Mouse (Mus musculus): Measurements from ENCODE around the gene Dnajc30.

The Dnajc30 gene

DNA sequence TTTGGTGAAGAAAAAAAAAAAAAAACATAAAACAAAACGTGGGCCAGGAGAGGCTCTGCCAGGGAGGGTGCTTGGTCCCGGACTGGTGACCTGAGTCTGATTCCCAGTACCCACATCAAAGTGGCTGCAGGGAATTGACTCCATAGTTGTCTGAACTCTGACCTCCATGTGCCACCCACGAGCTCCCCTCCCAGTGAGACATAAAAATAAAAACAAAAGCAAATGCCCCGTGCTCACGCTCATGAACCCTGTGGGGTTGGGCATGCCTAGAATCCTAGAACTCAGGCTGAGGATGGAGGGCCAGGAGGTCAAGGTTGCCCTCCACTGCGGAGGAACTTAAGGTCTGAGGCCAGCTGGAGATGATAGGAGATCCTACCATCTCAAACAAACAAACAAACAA is 45.0 kb downstream of the Dnajc30 start:
- DNase-seq (ENCODE audit: low read depth, low spot score), result no peak

DNA sequence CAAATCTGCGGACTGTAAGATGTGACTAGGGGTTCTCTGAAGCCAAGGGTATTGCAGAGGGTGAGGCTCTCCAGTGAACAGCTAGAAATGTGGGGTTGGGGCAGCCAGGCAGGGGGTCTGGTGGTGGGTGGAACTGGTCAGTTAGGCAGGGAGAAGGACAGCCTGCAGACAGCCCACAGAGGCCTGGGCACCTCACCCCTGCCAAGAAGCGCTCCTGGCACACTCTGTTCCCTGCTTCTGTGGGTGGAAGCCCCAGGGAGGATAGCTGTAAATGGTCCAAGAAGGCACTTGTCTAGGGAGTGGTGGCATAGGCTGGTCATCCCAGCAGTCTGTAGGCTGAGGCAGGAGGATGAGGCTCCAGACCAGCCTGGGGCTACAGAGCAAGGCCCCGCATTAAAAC is 45.4 kb downstream of the Dnajc30 start:
- DNase-seq (ENCODE audit: low read depth, low spot score), result no peak

DNA sequence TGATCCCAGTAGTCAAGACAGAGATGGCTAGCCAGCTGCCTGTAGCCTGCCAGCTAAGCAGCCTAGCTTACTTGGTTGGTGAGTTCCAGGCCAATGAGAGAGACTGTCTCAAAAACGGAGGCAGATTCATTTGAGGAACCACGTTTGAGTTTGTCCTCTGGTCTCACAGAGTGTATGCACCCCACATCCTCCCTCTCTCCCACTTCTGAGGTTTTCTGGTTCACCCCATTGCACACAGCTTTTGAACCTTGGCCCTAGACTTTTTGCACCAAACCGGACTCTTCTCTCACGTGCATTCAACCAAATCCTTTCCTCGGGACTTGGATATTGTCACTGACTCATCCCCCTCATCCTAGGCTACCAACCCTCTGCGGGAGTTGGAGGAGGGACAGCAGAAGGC is 46.0 kb downstream of the Dnajc30 start:
- DNase-seq (ENCODE audit: low read depth, low spot score), result no peak

DNA sequence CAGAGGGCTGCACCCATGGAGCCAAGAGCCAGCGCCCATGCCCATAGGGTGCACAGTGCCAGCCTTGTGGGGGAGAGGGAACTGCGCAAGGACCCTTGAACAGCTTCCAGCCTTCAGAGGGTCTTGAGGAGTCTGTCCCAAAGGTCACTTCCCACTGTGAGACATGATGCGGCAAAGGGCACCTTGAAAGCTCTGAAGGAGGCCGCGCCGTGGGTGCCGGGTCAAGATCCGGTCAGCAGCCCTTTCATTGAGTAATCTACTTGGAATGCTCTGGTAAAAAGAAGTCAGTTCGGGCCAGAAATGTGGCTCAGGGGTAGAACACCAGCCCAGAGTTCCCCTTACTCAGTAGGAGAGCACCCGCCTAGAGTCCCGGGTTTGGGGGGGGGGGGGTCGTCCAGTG is 49.8 kb downstream of the Dnajc30 start:
- no peak for DNase-seq (ENCODE audit: low read depth, low spot score)

DNA sequence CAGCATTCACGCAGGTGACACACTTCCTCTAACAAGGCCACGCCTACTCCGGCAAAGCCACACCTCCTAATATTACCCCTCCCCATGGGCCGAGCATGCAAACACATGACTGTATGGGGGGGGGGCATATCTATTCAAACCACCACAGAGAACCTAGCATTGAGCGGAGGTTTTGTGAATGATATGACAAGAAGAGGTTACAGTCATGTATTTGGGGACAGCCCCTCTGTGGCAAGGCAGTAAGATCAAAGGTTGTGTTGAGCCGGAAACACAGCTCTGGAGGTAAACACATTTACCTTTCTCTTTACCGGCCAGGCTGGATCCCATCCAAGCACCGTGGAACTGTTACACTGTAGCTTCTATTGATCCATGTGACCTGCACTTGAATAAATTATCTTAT is 51.2 kb downstream of the Dnajc30 start:
- no peak for DNase-seq (ENCODE audit: low read depth, low spot score)
